Mouse (Mus musculus) embryonic facial prominence, embryonic 11.5 days (tissue): ENCODE measurements around the gene Dgcr6. TPM values are rescaled to one million over a fixed set of nuclear protein-coding genes. Genes with fewer than 3 reads are reported as not detected.
A peak's percentile ranks its signal among the peaks of the same experiment; 100 is the strongest.
"Not testable (repeated sequence)": the region's sequence is repeated elsewhere in the genome, so short reads cannot be mapped to it uniquely, and the experiment has no call there.

Source experiments
- ATAC-seq: fragments of 200-750 bp; cut with Nextera tagmentation; replicated peaks from 2 replicates; pipeline ENCODE4 v1.8.0; 2017; ENCODE audit warnings: low read depth; ENCODE audit not compliant: insufficient number of reproducible peaks, low FRiP score, low TSS enrichment
- DNase-seq: peaks from one replicate; pipeline ENCODE4 v3.0.0-alpha.2; 2015; ENCODE audit warnings: low spot score
- H3K27ac ChIP-seq: fragments of 300-500 bp; sonication (generic); replicated peaks from 2 replicates; pipeline ENCODE4 v1.5.1; 2014; ENCODE audit warnings: mild to moderate bottlenecking, low read depth, low read length, control low read depth
- H3K27me3 ChIP-seq: fragments of 300-500 bp; sonication (generic); 2 replicates; pipeline ENCODE4 v1.6.1; 2014; ENCODE audit warnings: mild to moderate bottlenecking, low read length, moderate library complexity, mixed read lengths; ENCODE audit not compliant: control insufficient read depth, insufficient read depth
- H3K36me3 ChIP-seq: fragments of 300-500 bp; sonication (generic); replicated peaks from 2 replicates; pipeline ENCODE4 v1.6.1; 2014; ENCODE audit warnings: low read depth, mild to moderate bottlenecking, low read length, moderate library complexity, mixed read lengths; ENCODE audit not compliant: control insufficient read depth, insufficient read depth
- H3K4me1 ChIP-seq: fragments of 300-500 bp; sonication (generic); 2 replicates; pipeline ENCODE4 v1.6.1; 2014; ENCODE audit warnings: low read length, mixed read lengths; ENCODE audit not compliant: control insufficient read depth, insufficient read depth
- H3K4me2 ChIP-seq: fragments of 300-500 bp; sonication (generic); 2 replicates; pipeline ENCODE4 v1.6.1; 2014; ENCODE audit warnings: low read depth, mild to moderate bottlenecking, control low read depth, low read length, moderate library complexity
- H3K4me3 ChIP-seq: fragments of 300-500 bp; sonication (generic); 2 replicates; pipeline ENCODE4 v1.5.1; 2014; ENCODE audit warnings: low read depth, low read length, control low read depth
- H3K9ac ChIP-seq: fragments of 300-500 bp; sonication (generic); replicated peaks from 2 replicates; pipeline ENCODE4 v1.6.1; 2014; ENCODE audit warnings: mild to moderate bottlenecking, control low read depth, low read length
- H3K9me3 ChIP-seq: fragments of 300-500 bp; sonication (generic); replicated peaks from 2 replicates; pipeline ENCODE4 v1.6.1; 2016; ENCODE audit warnings: mild to moderate bottlenecking, low read length, inconsistent platforms, mixed read lengths; ENCODE audit not compliant: control insufficient read depth
- WGBS: fragments of 180-500 bp; shearing (Covaris S2); extraction: QIAGEN DNeasy Blood & Tissue Kit; methylation state at CpG from one replicate; pipeline ENCODE4 v1.1.7; 2014; 5-methylcytosine and 5-hydroxymethylcytosine counted together
- polyA plus RNA-seq: library from polyadenylated mRNA; unstranded; fragments of >200 nt; fragmentation: Nextera tagmentation; extraction: Ambion mirVana; gene quantifications from 2 replicates; pipeline ENCODE4 v1.2.1, GENCODE M21; 2014

Dgcr6 gene
- polyA plus RNA-seq = 118 and 130 TPM in 2 replicates

DNA sequence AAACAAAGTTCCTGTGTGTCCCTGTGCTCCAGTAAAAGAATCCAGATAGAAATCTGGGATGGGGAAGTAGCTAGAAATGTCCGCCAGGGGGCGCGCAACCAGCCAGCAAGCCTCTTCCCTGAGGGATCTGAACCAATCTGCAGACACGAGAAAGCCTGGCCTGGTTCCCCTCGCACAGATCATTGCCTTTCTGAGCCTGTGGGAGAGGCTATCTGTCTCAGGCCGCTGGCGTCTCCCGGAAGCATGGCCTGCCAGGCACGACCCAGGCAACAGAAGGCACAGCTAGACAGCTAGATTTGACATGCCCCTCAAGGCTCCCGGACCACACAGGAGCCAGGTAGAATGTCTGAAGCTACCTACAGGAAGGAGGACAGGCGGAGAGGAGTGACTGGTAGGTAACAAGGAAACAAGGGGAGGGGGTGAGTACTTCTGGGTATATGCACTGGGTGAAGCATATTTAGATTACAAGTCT, at the start of gene Dgcr6:
TSS of gene Dgcr6 (plus strand) at position 130 of the 472 bp plus-strand sequence.
- WGBS = 15% methylated on average over 11 of the region's 11 CpGs
- no peak within 1 kb of the TSS for H3K27ac ChIP-seq
- H3K4me2 ChIP-seq = peak within 1 kb of the TSS; percentile 23; the same call in 1 of the 2 replicates

GRCm38 (mm10) chr16:18004589-18004988, 48.1 kb upstream of the Dgcr6 start:
- Histone ChIP-seq H3K27me3 (no peaks in the 10 kb centered on the region), H3K4me2 (no peak overlapping the region), H3K4me1 (no peaks in the 10 kb centered on the region), H3K27ac (no peak overlapping the region), H3K4me3 (no peak overlapping the region), H3K36me3 (no peaks in the 10 kb centered on the region), H3K9me3 (no peaks in the 10 kb centered on the region), H3K9ac (no peak overlapping the region)
- no peak for DNase-seq
- 81% methylated on average over 5 of the region's 5 CpGs for WGBS
- no peak for ATAC-seq

More for the DNA sequence above, at the start of gene Dgcr6:
- H3K4me3 ChIP-seq = no peak within 1 kb of the TSS
- no peaks in the 10 kb centered on the region for H3K36me3 ChIP-seq
- DNase-seq = peak; percentile 88
- no peaks in the 10 kb centered on the region for H3K27me3 ChIP-seq
- no peaks in the 10 kb centered on the region for H3K9me3 ChIP-seq
- H3K9ac ChIP-seq = 0 out of 2 replicates have a peak within 1 kb of the TSS, but pooled peaks have one; percentile 25
- H3K4me1 ChIP-seq = no peaks in the 10 kb centered on the region
- peak; percentile 51; the same call in 1 of the 2 replicates for ATAC-seq

DNA sequence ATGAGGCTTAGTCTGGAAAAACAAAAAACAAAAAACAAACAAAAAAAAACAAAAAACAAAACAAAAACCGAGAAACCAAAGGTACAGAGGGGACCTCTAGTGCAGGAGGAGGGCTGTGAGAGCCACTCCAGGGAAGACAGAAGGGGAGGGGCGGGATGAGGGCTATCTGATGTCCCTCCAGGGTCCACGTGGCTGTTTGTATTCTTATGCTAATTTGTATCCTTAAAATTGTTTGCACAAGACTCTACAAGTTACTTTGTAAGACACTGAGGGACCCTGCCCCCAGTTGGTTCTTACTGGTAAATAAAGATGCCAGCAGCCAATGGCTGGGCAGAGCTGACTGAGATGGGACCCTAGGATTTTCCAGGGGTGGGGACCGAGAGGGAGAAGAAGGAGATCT, 45.6 kb upstream of the Dgcr6 start:
- no peaks in the 10 kb centered on the region for H3K36me3 ChIP-seq
- no peaks in the 10 kb centered on the region for H3K9me3 ChIP-seq
- no peaks in the 10 kb centered on the region for H3K4me1 ChIP-seq
- DNase-seq = no peak
- no peak overlapping the region for H3K9ac ChIP-seq
- WGBS = 39% methylated on average over 4 of the region's 4 CpGs
- no peak overlapping the region for H3K4me2 ChIP-seq
- no peak for ATAC-seq
- H3K27ac ChIP-seq = no peak overlapping the region
- no peak overlapping the region for H3K4me3 ChIP-seq
- H3K27me3 ChIP-seq = no peaks in the 10 kb centered on the region

- Histone ChIP-seq H3K27ac (no peak overlapping the region), H3K9me3 (no peaks in the 10 kb centered on the region), H3K4me3 (no peak overlapping the region), H3K4me2 (no peak overlapping the region), H3K9ac (no peak overlapping the region), H3K27me3 (no peaks in the 10 kb centered on the region), H3K36me3 (no peaks in the 10 kb centered on the region), H3K4me1 (no peaks in the 10 kb centered on the region)
- ATAC-seq (no peak), DNase-seq (no peak)
- 75% methylated on average over 6 of the region's 6 CpGs for WGBS
These were observed 41.6 kb upstream of the Dgcr6 start for GRCm38 (mm10) chr16:18011101-18011500.

DNA sequence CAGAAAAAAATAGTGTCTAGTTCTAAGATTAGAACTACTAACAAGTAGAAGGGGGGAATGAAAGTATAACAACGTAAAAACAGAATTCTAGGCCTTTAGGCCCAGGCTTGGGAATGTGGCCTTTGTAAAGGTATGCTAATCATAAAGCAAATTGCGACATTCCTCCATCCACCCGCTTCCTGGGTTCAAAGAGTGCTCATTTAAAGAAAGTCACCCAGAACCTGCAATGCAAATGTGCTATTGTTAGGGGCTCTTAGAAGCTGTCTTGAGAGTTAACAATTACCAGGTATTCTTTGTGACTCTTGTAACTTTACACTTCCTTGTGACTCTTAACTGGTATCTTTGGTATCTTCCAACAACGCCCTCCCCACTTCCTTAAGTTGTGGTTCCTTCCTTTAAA, 36.2 kb upstream of the Dgcr6 start:
- H3K4me2 ChIP-seq, H3K36me3 ChIP-seq, H3K27me3 ChIP-seq, H3K9ac ChIP-seq, H3K4me1 ChIP-seq, H3K9me3 ChIP-seq, DNase-seq, ATAC-seq, H3K27ac ChIP-seq, H3K4me3 ChIP-seq: not testable (repeated sequence)
- 63% methylated on average over 4 of the region's 4 CpGs for WGBS

DNA sequence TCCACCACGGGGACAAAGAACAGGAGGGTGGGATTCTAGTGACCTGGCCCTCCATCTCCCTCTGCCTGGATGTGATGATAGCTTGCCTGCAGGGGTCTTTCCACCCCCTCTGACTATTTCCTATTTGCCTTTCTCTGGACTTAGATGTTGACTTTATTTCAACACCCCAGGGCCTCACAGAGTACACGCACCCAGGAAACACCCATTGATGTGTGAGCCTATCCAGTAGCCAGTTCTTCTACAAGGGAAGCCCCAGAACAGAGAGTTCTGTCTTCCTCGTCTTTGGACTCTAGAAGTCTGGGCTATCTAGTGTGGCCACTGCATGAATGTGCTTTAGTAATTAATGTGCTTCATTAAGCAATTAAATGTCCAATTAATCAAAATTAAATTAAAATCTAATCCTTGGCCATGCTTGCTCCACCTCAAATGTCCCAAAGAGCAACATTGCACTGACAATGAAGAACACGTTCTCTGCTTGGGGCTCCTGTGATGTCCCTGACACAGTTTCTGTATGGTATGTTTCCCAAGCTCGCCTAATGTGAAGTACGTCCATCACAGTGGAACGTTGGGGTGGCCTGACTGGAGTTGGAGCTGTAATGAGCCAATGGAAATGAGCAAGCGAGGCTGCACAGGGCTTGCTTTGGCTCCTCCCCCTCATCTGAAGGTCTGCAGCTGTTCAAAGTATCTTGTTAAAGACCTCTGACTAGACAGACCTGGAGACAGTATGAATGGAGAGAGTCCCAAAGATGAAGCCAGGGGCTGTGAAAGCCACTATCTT, 29.7 kb upstream of the Dgcr6 start:
- H3K27me3 ChIP-seq = no peaks in the 10 kb centered on the region
- no peak for ATAC-seq
- no peaks in the 10 kb centered on the region for H3K9me3 ChIP-seq
- H3K27ac ChIP-seq = no peak overlapping the region
- no peak for DNase-seq
- no peak overlapping the region for H3K4me2 ChIP-seq
- no peak overlapping the region for H3K9ac ChIP-seq
- H3K4me1 ChIP-seq = no peaks in the 10 kb centered on the region
- H3K36me3 ChIP-seq = no peaks in the 10 kb centered on the region
- WGBS = 76% methylated on average over 8 of the region's 8 CpGs
- H3K4me3 ChIP-seq = no peak overlapping the region

GRCm38 (mm10) chr16:18027371-18027770, 25.3 kb upstream of the Dgcr6 start:
- 60% methylated on average over 2 of the region's 2 CpGs for WGBS
- H3K36me3 ChIP-seq = no peaks in the 10 kb centered on the region
- ATAC-seq (no peak), DNase-seq (no peak)
- H3K27ac ChIP-seq = no peak overlapping the region
- H3K4me1 ChIP-seq = no peaks in the 10 kb centered on the region
- no peaks in the 10 kb centered on the region for H3K9me3 ChIP-seq
- no peaks in the 10 kb centered on the region for H3K27me3 ChIP-seq
- H3K9ac ChIP-seq = no peak overlapping the region
- H3K4me2 ChIP-seq = no peak overlapping the region
- H3K4me3 ChIP-seq = no peak overlapping the region

GRCm38 (mm10) chr16:18031752-18032151, 20.9 kb upstream of the Dgcr6 start:
- no peaks in the 10 kb centered on the region for H3K9me3 ChIP-seq
- peak; percentile 24 for DNase-seq
- no peak overlapping the region for H3K9ac ChIP-seq
- no peak for ATAC-seq
- no peaks in the 10 kb centered on the region for H3K4me1 ChIP-seq
- H3K27ac ChIP-seq = no peak overlapping the region
- H3K4me3 ChIP-seq = no peak overlapping the region
- H3K4me2 ChIP-seq = no peak overlapping the region
- H3K36me3 ChIP-seq = no peaks in the 10 kb centered on the region
- H3K27me3 ChIP-seq = no peaks in the 10 kb centered on the region
- 44% methylated on average over 2 of the region's 2 CpGs for whole genome bisulfite sequencing
